Mouse (Mus musculus) heart, embryonic 12.5 days (tissue): ENCODE data around the gene Trim65. TPM values are rescaled to one million over a fixed set of nuclear protein-coding genes. Genes with fewer than 3 reads are reported as not detected.

ENCODE experiments used
- ATAC-seq: fragments of 200-750 bp; cut with Nextera tagmentation; 2 replicates; pipeline ENCODE4 v1.8.0; 2017; ENCODE audit warnings: moderate TSS enrichment, moderate library complexity; ENCODE audit not compliant: insufficient number of reproducible peaks, low FRiP score
- H3K27ac ChIP-seq: fragments of 300-500 bp; sonication (generic); 2 replicates; pipeline ENCODE4 v1.5.1; 2016; ENCODE audit warnings: mild to moderate bottlenecking, moderate library complexity; ENCODE audit not compliant: poor library complexity, severe bottlenecking
- H3K27me3 ChIP-seq: fragments of 300-500 bp; sonication (generic); replicated peaks from 2 replicates; pipeline ENCODE4 v1.6.1; 2016; ENCODE audit warnings: mild to moderate bottlenecking, moderate library complexity
- H3K36me3 ChIP-seq: fragments of 300-500 bp; sonication (generic); 2 replicates; pipeline ENCODE4 v1.6.1; 2016; ENCODE audit warnings: mild to moderate bottlenecking, moderate library complexity
- H3K4me1 ChIP-seq: fragments of 300-500 bp; sonication (generic); replicated peaks from 2 replicates; pipeline ENCODE4 v1.6.1; 2016; ENCODE audit warnings: mild to moderate bottlenecking
- H3K4me2 ChIP-seq: fragments of 300-500 bp; sonication (generic); 2 replicates; pipeline ENCODE4 v1.6.1; 2016; ENCODE audit warnings: mild to moderate bottlenecking, moderate library complexity
- H3K4me3 ChIP-seq: fragments of 300-500 bp; sonication (generic); 2 replicates; pipeline ENCODE4 v1.5.1; 2016; ENCODE audit warnings: mild to moderate bottlenecking
- H3K9ac ChIP-seq: fragments of 300-500 bp; sonication (generic); 2 replicates; pipeline ENCODE4 v1.6.1; 2016; ENCODE audit warnings: mild to moderate bottlenecking, moderate library complexity
- H3K9me3 ChIP-seq: fragments of 300-500 bp; sonication (generic); replicated peaks from 2 replicates; pipeline ENCODE4 v1.6.1; 2016; ENCODE audit warnings: mild to moderate bottlenecking, moderate library complexity
- WGBS: fragments of 180-500 bp; shearing (Covaris S2); methylation state at CpG from one replicate; pipeline ENCODE4 v1.1.7; 2016; 5-methylcytosine and 5-hydroxymethylcytosine counted together
- polyA plus RNA-seq: library from polyadenylated mRNA; unstranded; fragments of >200 nt; fragmentation: Nextera tagmentation; extraction: Ambion mirVana; gene quantifications from 2 replicates; pipeline ENCODE4 v1.2.1, GENCODE M21; 2016

The Trim65 gene
- polyA plus RNA-seq, 1 experiment from 2014 or later = 4.9 TPM

DNA sequence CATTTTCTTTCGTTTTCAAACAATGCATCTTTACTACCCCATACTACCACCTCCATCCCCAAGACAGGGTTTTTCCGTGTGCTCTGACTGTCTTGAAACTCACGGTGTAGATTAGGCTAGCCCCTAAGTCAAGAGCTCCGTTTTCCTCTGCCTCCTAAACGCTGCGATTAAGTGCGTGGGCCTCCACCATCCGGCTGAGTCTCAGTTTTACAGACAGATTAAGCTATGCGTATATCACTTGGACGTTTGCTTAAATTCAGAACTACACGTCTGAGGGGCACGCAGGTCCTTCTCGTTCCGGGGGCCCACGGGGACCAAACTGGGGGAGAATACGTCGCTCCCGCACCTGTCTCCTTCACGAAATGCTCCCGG is 7.2 kb upstream of the Trim65 start:
- ATAC-seq = no peak
- peak overlapping the region; percentile 65 for H3K27ac ChIP-seq
- peak overlapping the region; percentile 77 for H3K4me2 ChIP-seq
- under 1% methylated on average over 20 of the region's 20 CpGs for WGBS
- H3K36me3 ChIP-seq = peaks cover 46% of the 10 kb centered on the region
- peak overlapping the region; percentile 81 for H3K4me3 ChIP-seq
- H3K4me1 ChIP-seq = peaks cover 10% of the 10 kb centered on the region; the same call in 1 of the 2 replicates
- peak overlapping the region; percentile 88 for H3K9ac ChIP-seq
- H3K27me3 ChIP-seq = no peaks in the 10 kb centered on the region
- H3K9me3 ChIP-seq = no peaks in the 10 kb centered on the region

GRCm38 (mm10) chr11:116134171-116134570 is 3.2 kb upstream of the Trim65 start:
- Histone ChIP-seq H3K27ac (no peak overlapping the region), H3K36me3 (peaks cover 44% of the 10 kb centered on the region), H3K4me2 (no peak overlapping the region), H3K4me1 (peaks cover 26% of the 10 kb centered on the region), H3K4me3 (no peak overlapping the region), H3K9me3 (no peaks in the 10 kb centered on the region), H3K9ac (no peak overlapping the region), H3K27me3 (no peaks in the 10 kb centered on the region)
- WGBS = 84% methylated on average over 10 of the region's 10 CpGs
- ATAC-seq = no peak

DNA sequence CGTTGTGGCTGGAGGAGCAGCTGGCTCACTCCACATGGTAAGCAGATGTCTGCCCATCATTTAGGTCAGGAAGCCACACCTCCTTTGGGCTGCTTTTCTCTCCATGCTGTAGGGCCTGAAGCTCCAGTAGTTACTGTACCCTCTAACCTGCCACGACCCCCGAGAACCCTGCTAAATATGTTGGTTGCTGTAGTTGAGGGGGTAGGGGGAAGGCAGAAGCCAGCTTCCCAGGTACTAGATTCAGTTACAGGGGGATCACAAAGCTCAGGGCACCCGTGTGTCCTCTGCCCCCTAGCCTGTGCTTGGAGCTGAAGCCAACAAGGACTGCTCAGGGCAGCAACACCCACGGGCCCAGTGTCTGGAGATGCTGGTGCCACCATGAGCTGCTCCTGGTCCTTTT is 2.6 kb upstream of the Trim65 start:
- Histone ChIP-seq H3K4me2 (no peak overlapping the region), H3K9me3 (no peaks in the 10 kb centered on the region), H3K27me3 (no peaks in the 10 kb centered on the region), H3K36me3 (peaks cover 44% of the 10 kb centered on the region), H3K4me3 (no peak overlapping the region), H3K27ac (no peak overlapping the region), H3K4me1 (peaks cover 26% of the 10 kb centered on the region), H3K9ac (no peak overlapping the region)
- no peak for ATAC-seq
- 76% methylated on average over 5 of the region's 5 CpGs for WGBS

GRCm38 (mm10) chr11:116132366-116133333 is 1.7 kb upstream of the Trim65 start:
- H3K4me1 ChIP-seq = peaks cover 27% of the 10 kb centered on the region
- ATAC-seq = no peak
- H3K9ac ChIP-seq = no peak overlapping the region
- no peak overlapping the region for H3K4me2 ChIP-seq
- 83% methylated on average over 16 of the region's 16 CpGs for WGBS
- H3K27ac ChIP-seq = no peak overlapping the region
- H3K9me3 ChIP-seq = no peaks in the 10 kb centered on the region
- no peak overlapping the region for H3K4me3 ChIP-seq
- no peaks in the 10 kb centered on the region for H3K27me3 ChIP-seq
- peaks cover 44% of the 10 kb centered on the region for H3K36me3 ChIP-seq

- Histone ChIP-seq H3K4me3 (peak overlapping the region; percentile 66), H3K4me1 (peaks cover 35% of the 10 kb centered on the region), H3K9ac (peak overlapping the region; percentile 86), H3K27ac (peak overlapping the region; percentile 92), H3K27me3 (no peaks in the 10 kb centered on the region), H3K9me3 (no peaks in the 10 kb centered on the region), H3K4me2 (peak overlapping the region; percentile 69), H3K36me3 (peaks cover 49% of the 10 kb centered on the region)
- WGBS = 82% methylated on average over 15 of the region's 15 CpGs
- ATAC-seq = no peak
These were observed 632 bp upstream of the Trim65 start for GRCm38 (mm10) chr11:116131349-116132170.

GRCm38 (mm10) chr11:116129993-116130487 is 888 bp downstream of the Trim65 start:
- H3K27ac ChIP-seq = peak overlapping the region; percentile 92
- H3K4me2 ChIP-seq = peak overlapping the region; percentile 69
- peak overlapping the region; percentile 66 for H3K4me3 ChIP-seq
- peak; percentile 24; the same call in 1 of the 2 replicates for ATAC-seq
- 44% methylated on average over 8 of the region's 8 CpGs for WGBS
- peak overlapping the region; percentile 86 for H3K9ac ChIP-seq
- H3K27me3 ChIP-seq = no peaks in the 10 kb centered on the region
- peaks cover 35% of the 10 kb centered on the region for H3K4me1 ChIP-seq
- H3K9me3 ChIP-seq = peaks cover 4% of the 10 kb centered on the region; the same call in 1 of the 2 replicates
- peaks cover 50% of the 10 kb centered on the region for H3K36me3 ChIP-seq

DNA sequence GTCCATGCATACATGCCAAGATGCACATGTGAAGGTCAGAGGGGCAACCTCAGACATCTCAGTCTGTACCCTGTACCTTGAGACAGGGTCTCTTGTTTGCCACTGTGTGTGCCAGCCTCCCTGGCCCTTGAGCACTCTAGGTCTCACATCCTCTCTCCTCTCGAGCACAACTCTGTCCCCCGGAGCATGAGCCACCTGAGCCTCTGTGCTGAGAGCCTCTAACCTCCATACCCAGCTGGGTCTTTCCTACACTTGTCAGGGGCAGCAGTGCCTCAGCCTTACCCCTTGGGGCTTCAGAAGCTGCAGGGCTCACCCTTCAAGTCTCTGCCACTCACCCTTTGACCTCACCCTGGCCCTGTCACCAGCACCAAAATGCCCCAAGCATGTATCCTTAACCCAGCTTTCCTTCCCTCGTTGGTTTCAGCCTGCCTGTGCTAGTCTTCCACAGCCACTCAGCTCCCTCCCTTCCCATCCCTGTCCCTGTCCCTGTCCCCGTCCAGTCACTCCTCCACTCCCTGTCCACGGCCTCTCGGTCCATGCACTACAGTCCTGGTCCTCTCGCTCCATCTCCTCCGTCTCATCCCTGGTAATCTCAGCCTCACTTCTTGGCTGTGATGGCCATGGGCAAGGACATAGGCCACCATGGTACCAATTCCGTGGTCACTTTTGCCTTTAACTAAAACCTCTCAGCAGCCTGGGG is 1.7 kb downstream of the Trim65 start:
- peak overlapping the region; percentile 69 for H3K4me2 ChIP-seq
- H3K27me3 ChIP-seq = no peaks in the 10 kb centered on the region
- WGBS = 76% methylated on average over 9 of the region's 9 CpGs
- no peak overlapping the region for H3K4me3 ChIP-seq
- 0 out of 2 replicates have a peak overlapping the region, but pooled peaks have one; percentile 37 for H3K27ac ChIP-seq
- ATAC-seq = no peak
- H3K4me1 ChIP-seq = peaks cover 35% of the 10 kb centered on the region
- peaks cover 4% of the 10 kb centered on the region; the same call in 1 of the 2 replicates for H3K9me3 ChIP-seq
- peak overlapping the region; percentile 86; the same call in 1 of the 2 replicates for H3K9ac ChIP-seq
- H3K36me3 ChIP-seq = peaks cover 43% of the 10 kb centered on the region

DNA sequence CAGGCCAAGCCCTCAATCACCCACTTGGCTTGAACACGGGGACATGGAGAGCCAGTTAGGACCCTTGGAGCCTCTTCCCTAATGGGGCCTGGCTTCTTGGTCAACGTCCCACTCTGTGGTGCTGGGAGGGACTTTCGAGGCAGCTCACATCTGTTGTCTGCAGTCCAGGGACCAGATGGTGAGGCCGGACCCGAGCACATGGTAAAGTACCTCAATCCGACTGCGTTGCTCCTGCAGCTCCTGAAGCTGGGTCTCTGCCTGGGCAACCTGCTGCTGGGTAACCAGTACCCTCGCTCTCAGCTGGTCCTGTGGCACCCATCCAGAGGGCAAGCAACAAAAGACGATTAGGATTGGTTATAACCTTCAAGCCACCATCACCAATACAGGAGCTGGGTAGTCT is 2.9 kb downstream of the Trim65 start:
- Histone ChIP-seq H3K27me3 (no peaks in the 10 kb centered on the region), H3K36me3 (peaks cover 46% of the 10 kb centered on the region), H3K4me2 (0 out of 2 replicates have a peak overlapping the region, but pooled peaks have one; percentile 51), H3K4me3 (no peak overlapping the region), H3K9ac (peak overlapping the region; percentile 49), H3K4me1 (peaks cover 35% of the 10 kb centered on the region), H3K27ac (no peak overlapping the region), H3K9me3 (peaks cover 4% of the 10 kb centered on the region; the same call in 1 of the 2 replicates)
- ATAC-seq = no peak
- 78% methylated on average over 9 of the region's 9 CpGs for WGBS

GRCm38 (mm10) chr11:116127156-116127980 is 3.6 kb downstream of the Trim65 start, which contains the start of gene Trim47:
TSS of gene Trim47 (minus strand) at chr11:116127210.
- ATAC-seq = peak; percentile 62
- H3K27ac ChIP-seq = peak within 1 kb of the TSS; percentile 28
- peaks cover 35% of the 10 kb centered on the region for H3K4me1 ChIP-seq
- peak within 1 kb of the TSS; percentile 51 for H3K4me2 ChIP-seq
- no peak within 1 kb of the TSS for H3K4me3 ChIP-seq
- peaks cover 47% of the 10 kb centered on the region for H3K36me3 ChIP-seq
- 29% methylated on average over 23 of the region's 23 CpGs for WGBS
- H3K27me3 ChIP-seq = no peaks in the 10 kb centered on the region
- H3K9ac ChIP-seq = peak within 1 kb of the TSS; percentile 49
- H3K9me3 ChIP-seq = peaks cover 4% of the 10 kb centered on the region; the same call in 1 of the 2 replicates

DNA sequence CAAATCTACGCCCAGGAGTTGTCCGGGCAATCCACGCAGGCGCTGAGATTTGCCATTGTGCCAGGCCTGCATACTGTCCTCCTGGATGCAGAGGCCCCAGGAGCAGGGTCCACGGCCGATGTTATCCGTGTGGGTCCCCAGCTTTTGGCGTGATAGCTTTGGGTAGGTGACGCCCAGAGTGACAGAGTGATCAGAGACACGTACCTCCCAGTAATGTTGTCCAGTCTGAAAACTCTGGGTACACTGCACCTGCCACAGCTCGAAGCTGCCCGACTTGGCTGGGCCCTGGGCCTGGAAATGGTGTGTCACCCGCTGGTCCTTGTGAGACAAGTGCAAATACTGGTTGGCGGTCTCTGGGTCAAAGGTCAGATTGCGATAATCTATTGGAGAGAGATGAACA is 4.7 kb downstream of the Trim65 start:
- no peak overlapping the region for H3K27ac ChIP-seq
- peaks cover 28% of the 10 kb centered on the region for H3K4me1 ChIP-seq
- whole genome bisulfite sequencing = 91% methylated on average over 15 of the region's 15 CpGs
- H3K27me3 ChIP-seq = no peaks in the 10 kb centered on the region
- H3K9ac ChIP-seq = no peak overlapping the region
- H3K4me3 ChIP-seq = no peak overlapping the region
- H3K4me2 ChIP-seq = no peak overlapping the region
- H3K9me3 ChIP-seq = peaks cover 4% of the 10 kb centered on the region; the same call in 1 of the 2 replicates
- ATAC-seq = no peak
- peaks cover 46% of the 10 kb centered on the region for H3K36me3 ChIP-seq
